Mouse (Mus musculus) adrenal gland, adult 8-10 months (tissue): ENCODE measurements around the gene BC049730. TPM values are rescaled to one million over a fixed set of nuclear protein-coding genes. Genes with fewer than 3 reads are reported as not detected.

Experiments
- total RNA-seq, 4 experiments: library from RNA; stranded (reverse); gene quantifications; 2 replicates each; pipeline ENCODE4 v1.2.4; 2022

Gene BC049730
- total RNA-seq, 4 experiments from 2014 or later: not detected

Other genes starting within 250 kb of the BC049730 start
- 10 to 100 TPM in 3 of 4 experiments, 1 to 10 TPM in 1; 9.6 to 19.2 (median 10.2) TPM for gene Plaur, start 246.8 kb upstream of the BC049730 start, total RNA-seq
- gene Cadm4, start 227.2 kb upstream of the BC049730 start, total RNA-seq: 1 to 10 TPM; 3.1 to 4.7 (median 4.1) TPM
- 1 to 10 TPM; 4.9 to 7.3 (median 5.6) TPM for gene Zfp428, start 202.2 kb upstream of the BC049730 start, total RNA-seq
- gene AC161166.1, start 196.8 kb upstream of the BC049730 start, total RNA-seq: not detected
- 10 to 100 TPM; 26.7 to 30.9 (median 27.8) TPM for gene Irgq, start 178.6 kb upstream of the BC049730 start, total RNA-seq
- gene Pinlyp, start 163.1 kb upstream of the BC049730 start, total RNA-seq: not detected
- 10 to 100 TPM; 39.2 to 55.5 (median 46.6) TPM for gene Xrcc1, start 163.0 kb upstream of the BC049730 start, total RNA-seq
- gene Ethe1, start 121.7 kb upstream of the BC049730 start, total RNA-seq: 10 to 100 TPM; 32.4 to 44.0 (median 39.1) TPM
- under 1 TPM; 0.20 to 0.59 (median 0.38) TPM for gene Zfp575, start 121.6 kb upstream of the BC049730 start, total RNA-seq
- gene Phldb3, start 98.5 kb upstream of the BC049730 start, total RNA-seq: 10 to 100 TPM in 2 of 4 experiments, 1 to 10 TPM in 2; 6.2 to 12.9 (median 9.9) TPM
- under 1 TPM in 3 of 4 experiments, not detected in 1; 0.34 to 0.96 (median 0.66) TPM for gene Lypd3, start 72.7 kb upstream of the BC049730 start, total RNA-seq
- gene Tex101, start 32.6 kb upstream of the BC049730 start, total RNA-seq: not detected
- not detected for gene Gm4763, start 17.7 kb downstream of the BC049730 start, total RNA-seq
- gene Cd177, start 51.1 kb downstream of the BC049730 start, total RNA-seq: under 1 TPM in 2 of 4 experiments, not detected in 2; 0.14 to 0.15 TPM
- gene Ceacam10, start 68.0 kb downstream of the BC049730 start, total RNA-seq: under 1 TPM in 1 of 4 experiments, not detected in 3; 0.23 TPM
- gene Gm9844, start 153.0 kb downstream of the BC049730 start, total RNA-seq: not detected
- gene Lypd4, start 160.7 kb downstream of the BC049730 start, total RNA-seq: not detected
- gene Dmrtc2, start 160.8 kb downstream of the BC049730 start, total RNA-seq: not detected
- 1,000 to 10,000 TPM in 3 of 4 experiments, 100 to 1,000 TPM in 1; 823 to 1,088 (median 1,017) TPM for gene Rps19, start 175.1 kb downstream of the BC049730 start, total RNA-seq
- 1 to 10 TPM in 2 of 4 experiments, under 1 TPM in 2; 0.44 to 2.1 (median 1.2) TPM for gene Cd79a, start 188.1 kb downstream of the BC049730 start, total RNA-seq
- 100 to 1,000 TPM in 2 of 4 experiments, 10 to 100 TPM in 2; 70.6 to 172 (median 113) TPM for gene Arhgef1, start 193.7 kb downstream of the BC049730 start, total RNA-seq
- gene Gm4881, start 235.3 kb downstream of the BC049730 start, total RNA-seq: not detected